Mouse (Mus musculus): ENCODE results near the gene Fam98b. TPM values are rescaled to one million over a fixed set of nuclear protein-coding genes. Genes with fewer than 3 reads are reported as not detected.

The Fam98b gene
- polyA plus RNA-seq, 1 experiment from 2014 or later, result 7.4 TPM

GRCm38 (mm10) chr2:117312030-117312429, 62.5 kb downstream of the Fam98b start:
- no peak overlapping the region for H3K4me3 ChIP-seq (replicated peaks; ENCODE audit: low read length)
- no peak overlapping the region for H3K27ac ChIP-seq (ENCODE audit: low read length)
- no peaks in the 10 kb centered on the region for H3K36me3 ChIP-seq (ENCODE audit: control insufficient read depth, insufficient read depth, low read length)
- no peak overlapping the region for H3K4me2 ChIP-seq (ENCODE audit: low read depth, low read length)
- H3K9me3 ChIP-seq (replicated peaks; ENCODE audit: control insufficient read depth, low read length), result no peaks in the 10 kb centered on the region
- no peaks in the 10 kb centered on the region for H3K4me1 ChIP-seq (ENCODE audit: control insufficient read depth, insufficient read depth, low read length)
- WGBS, result 53% methylated on average over 2 of the region's 2 CpGs
- no peaks in the 10 kb centered on the region for H3K27me3 ChIP-seq (ENCODE audit: control insufficient read depth, insufficient read depth, low read length)
- H3K9ac ChIP-seq (ENCODE audit: low read length), result no peak overlapping the region
- ATAC-seq (ENCODE audit: insufficient read depth, low FRiP score), result no peak

GRCm38 (mm10) chr2:117312441-117312895, 62.9 kb downstream of the Fam98b start:
- H3K4me3 ChIP-seq (replicated peaks; ENCODE audit: low read length), result no peak overlapping the region
- H3K27me3 ChIP-seq (ENCODE audit: control insufficient read depth, insufficient read depth, low read length), result no peaks in the 10 kb centered on the region
- H3K9me3 ChIP-seq (replicated peaks; ENCODE audit: control insufficient read depth, low read length), result no peaks in the 10 kb centered on the region
- no peak overlapping the region for H3K27ac ChIP-seq (ENCODE audit: low read length)
- no peak overlapping the region for H3K4me2 ChIP-seq (ENCODE audit: low read depth, low read length)
- H3K4me1 ChIP-seq (ENCODE audit: control insufficient read depth, insufficient read depth, low read length), result no peaks in the 10 kb centered on the region
- 70% methylated on average over 7 of the region's 7 CpGs for WGBS
- no peaks in the 10 kb centered on the region for H3K36me3 ChIP-seq (ENCODE audit: control insufficient read depth, insufficient read depth, low read length)
- no peak for ATAC-seq (ENCODE audit: insufficient read depth, low FRiP score)
- H3K9ac ChIP-seq (ENCODE audit: low read length), result no peak overlapping the region

- WGBS, result 87% methylated on average over 5 of the region's 5 CpGs
- Histone ChIP-seq H3K27me3 (ENCODE audit: control insufficient read depth, insufficient read depth, low read length) (no peaks in the 10 kb centered on the region), H3K9ac (ENCODE audit: low read length) (no peak overlapping the region), H3K4me3 (replicated peaks; ENCODE audit: low read length) (no peak overlapping the region), H3K27ac (ENCODE audit: low read length) (no peak overlapping the region), H3K4me2 (ENCODE audit: low read depth, low read length) (no peak overlapping the region), H3K36me3 (ENCODE audit: control insufficient read depth, insufficient read depth, low read length) (no peaks in the 10 kb centered on the region), H3K9me3 (replicated peaks; ENCODE audit: control insufficient read depth, low read length) (no peaks in the 10 kb centered on the region), H3K4me1 (ENCODE audit: control insufficient read depth, insufficient read depth, low read length) (no peaks in the 10 kb centered on the region)
- ATAC-seq (ENCODE audit: insufficient read depth, low FRiP score), result no peak
These were observed 64.2 kb downstream of the Fam98b start for GRCm38 (mm10) chr2:117313586-117314235.

- H3K4me2 ChIP-seq (ENCODE audit: low read depth, low read length), result no peak overlapping the region
- ATAC-seq (ENCODE audit: insufficient read depth, low FRiP score), result no peak
These were observed 69.5 kb downstream of the Fam98b start for GRCm38 (mm10) chr2:117318991-117319390.

More at GRCm38 (mm10) chr2:117318991-117319390, 69.5 kb downstream of the Fam98b start:
- H3K9ac ChIP-seq (ENCODE audit: low read length), result no peak overlapping the region
- no peaks in the 10 kb centered on the region for H3K27me3 ChIP-seq (ENCODE audit: control insufficient read depth, insufficient read depth, low read length)
- H3K36me3 ChIP-seq (ENCODE audit: control insufficient read depth, insufficient read depth, low read length), result no peaks in the 10 kb centered on the region
- no peak overlapping the region for H3K4me3 ChIP-seq (replicated peaks; ENCODE audit: low read length)
- no peaks in the 10 kb centered on the region for H3K4me1 ChIP-seq (ENCODE audit: control insufficient read depth, insufficient read depth, low read length)
- no peak overlapping the region for H3K27ac ChIP-seq (ENCODE audit: low read length)
- no peaks in the 10 kb centered on the region for H3K9me3 ChIP-seq (replicated peaks; ENCODE audit: control insufficient read depth, low read length)
- 82% methylated on average over 3 of the region's 3 CpGs for WGBS

Other genes with a start within 250 kb of the Fam98b start
- 6.4 and 6.5 TPM in 2 replicates for gene Spred1, start 128.4 kb upstream of the Fam98b start, polyA plus RNA-seq (2015; fragmentation: Nextera tagmentation; extraction: Ambion mirVana)
- 2.6 and 2.9 TPM in 2 replicates for gene Rasgrp1, start 93.3 kb downstream of the Fam98b start, polyA plus RNA-seq (2015; fragmentation: Nextera tagmentation; extraction: Ambion mirVana)